Mouse (Mus musculus): ENCODE results near the gene Ccsap. TPM values are rescaled to one million over a fixed set of nuclear protein-coding genes. Genes with fewer than 3 reads are reported as not detected.

The Ccsap gene
- total and polyA plus RNA-seq, 3 experiments = 5.0 to 6.2 (median 5.4) TPM

DNA sequence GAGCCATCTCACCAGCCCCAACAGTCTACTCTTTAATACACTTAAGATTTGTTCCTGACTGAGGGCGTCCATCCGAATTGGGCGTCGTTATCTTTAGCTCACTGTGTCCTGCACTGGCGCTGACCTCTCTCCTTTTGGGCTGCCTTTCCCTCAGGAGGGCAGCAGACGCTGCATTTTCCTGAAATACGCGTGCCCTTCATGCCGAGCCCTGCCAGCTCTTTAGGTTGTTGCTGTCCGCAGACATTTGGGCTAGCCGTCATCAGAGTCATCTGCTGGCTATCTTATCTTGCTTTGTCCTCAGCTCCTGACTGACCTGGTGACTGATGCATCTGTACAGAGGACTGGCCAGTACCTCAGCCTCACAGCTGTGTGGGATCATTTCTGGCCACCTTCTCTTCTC is 44.7 kb downstream of the Ccsap start:
- Histone ChIP-seq H3K4me3 (replicated peaks in 1 of 3; ENCODE audit: low read depth in 2 of 3, low read length in 2 of 3, poor library complexity in 1 of 3) (no peak overlapping the region), H3K4me1 (ENCODE audit: control insufficient read depth in 1 of 2, insufficient read depth in 2 of 2) (peaks cover 0 to 3% of the 10 kb centered on the region in 2 experiments; a peak in 1 of 4 replicates), H3K36me3 (replicated peaks in 1 of 2; ENCODE audit: control insufficient read depth in 1 of 2, insufficient read depth in 1 of 2, low read length in 1 of 2) (no peaks in the 10 kb centered on the region), H3K9ac (ENCODE audit: insufficient read depth, low read depth) (no peak overlapping the region), H3K27me3 (replicated peaks) (peaks cover 24% of the 10 kb centered on the region), H3K9me3 (replicated peaks; ENCODE audit: low read length) (peaks cover 6% of the 10 kb centered on the region), H3K79me2 (replicated peaks; ENCODE audit: control insufficient read depth, extremely low read depth, insufficient read depth, poor library complexity, severe bottlenecking) (no peaks in the 10 kb centered on the region), H3K4me2 (ENCODE audit: insufficient read depth, low read depth, poor library complexity, severe bottlenecking) (no peak overlapping the region), H3K27ac (ENCODE audit: insufficient read depth, low read depth) (no peak overlapping the region)
- in situ Hi-C loops (cut with MboI; ENCODE audit: low pct_ligation_motif_present, low pct_unique_long_range_greater_than_20kb, low sequenced_read_pairs) = no loop called here
- DNase-seq (ENCODE audit: extremely low read depth) = no peak
- dilution Hi-C loops (cut with MboI; ENCODE audit: extremely low pct_ligation_motif_present, extremely low pct_unique_long_range_greater_than_20kb, low sequenced_read_pairs) = no loop called here
- TF ChIP-seq USF1 (IDR thresholded peaks at IDR 0.05; ENCODE audit: low read depth, low read length) = no peak
- TF ChIP-seq RAD21 (IDR thresholded peaks at IDR 0.05; ENCODE audit: low read depth, low read length) = no peak
- no peak for TF ChIP-seq CHD1 (IDR thresholded peaks at IDR 0.05; ENCODE audit: low read depth, low read length)
- TF ChIP-seq KAT2A (IDR thresholded peaks at IDR 0.05; ENCODE audit: insufficient replicate concordance, low read length) = no peak
- no peak for TF ChIP-seq JUN (IDR thresholded peaks at IDR 0.05; ENCODE audit: insufficient read depth, low read depth, low read length)
- no peak for TF ChIP-seq ELF1 (IDR thresholded peaks at IDR 0.05; ENCODE audit: low read depth, low read length)
- TF ChIP-seq UBTF (IDR thresholded peaks at IDR 0.05; ENCODE audit: low read depth, low read length) = no peak
- no peak for TF ChIP-seq PAX5 (IDR thresholded peaks at IDR 0.05; ENCODE audit: low read length)

DNA sequence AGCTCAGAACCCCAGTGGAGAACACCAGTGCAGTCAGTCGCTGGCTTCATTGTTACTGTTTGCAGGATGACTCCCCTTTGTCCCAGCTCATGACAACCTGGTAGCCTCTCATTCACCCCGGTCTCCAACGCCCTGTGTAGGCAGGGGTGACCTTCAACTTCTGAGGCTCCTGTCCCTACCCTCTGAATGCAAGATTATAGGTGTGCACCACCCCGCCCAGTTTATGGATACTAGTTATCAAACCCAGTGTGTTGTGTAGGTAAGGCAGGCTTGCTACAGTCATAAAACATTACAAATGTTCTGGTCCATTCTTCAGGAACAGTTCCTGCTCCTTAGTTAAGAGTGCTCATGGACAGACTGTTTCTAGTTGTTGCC is 46.1 kb downstream of the Ccsap start:
- in situ Hi-C loops (cut with MboI; ENCODE audit: low pct_ligation_motif_present, low pct_unique_long_range_greater_than_20kb, low sequenced_read_pairs) (no loop called here), dilution Hi-C loops (cut with MboI; ENCODE audit: extremely low pct_ligation_motif_present, extremely low pct_unique_long_range_greater_than_20kb, low sequenced_read_pairs) (no loop called here)
- Histone ChIP-seq H3K4me3 (replicated peaks in 1 of 3; ENCODE audit: low read depth in 2 of 3, low read length in 2 of 3, poor library complexity in 1 of 3) (no peak overlapping the region), H3K9ac (ENCODE audit: insufficient read depth, low read depth) (no peak overlapping the region), H3K9me3 (replicated peaks; ENCODE audit: low read length) (peaks cover 6% of the 10 kb centered on the region), H3K36me3 (replicated peaks in 1 of 2; ENCODE audit: control insufficient read depth in 1 of 2, insufficient read depth in 1 of 2, low read length in 1 of 2) (no peaks in the 10 kb centered on the region), H3K27me3 (replicated peaks) (peaks cover 23% of the 10 kb centered on the region), H3K27ac (ENCODE audit: insufficient read depth, low read depth) (no peak overlapping the region), H3K79me2 (replicated peaks; ENCODE audit: control insufficient read depth, extremely low read depth, insufficient read depth, poor library complexity, severe bottlenecking) (no peaks in the 10 kb centered on the region), H3K4me1 (ENCODE audit: control insufficient read depth in 1 of 2, insufficient read depth in 2 of 2) (peaks cover 0 to 3% of the 10 kb centered on the region in 2 experiments; a peak in 1 of 4 replicates), H3K4me2 (ENCODE audit: insufficient read depth, low read depth, poor library complexity, severe bottlenecking) (no peak overlapping the region)
- TF ChIP-seq SIN3A (IDR thresholded peaks at IDR 0.05; ENCODE audit: low read length) = no peak
- TF ChIP-seq MXI1 (IDR thresholded peaks at IDR 0.05; ENCODE audit: low read depth, low read length) = no peak
- TF ChIP-seq GABPA (IDR thresholded peaks at IDR 0.05; ENCODE audit: insufficient replicate concordance, low read depth, low read length) = no peak
- no peak for DNase-seq (ENCODE audit: extremely low read depth)

DNA sequence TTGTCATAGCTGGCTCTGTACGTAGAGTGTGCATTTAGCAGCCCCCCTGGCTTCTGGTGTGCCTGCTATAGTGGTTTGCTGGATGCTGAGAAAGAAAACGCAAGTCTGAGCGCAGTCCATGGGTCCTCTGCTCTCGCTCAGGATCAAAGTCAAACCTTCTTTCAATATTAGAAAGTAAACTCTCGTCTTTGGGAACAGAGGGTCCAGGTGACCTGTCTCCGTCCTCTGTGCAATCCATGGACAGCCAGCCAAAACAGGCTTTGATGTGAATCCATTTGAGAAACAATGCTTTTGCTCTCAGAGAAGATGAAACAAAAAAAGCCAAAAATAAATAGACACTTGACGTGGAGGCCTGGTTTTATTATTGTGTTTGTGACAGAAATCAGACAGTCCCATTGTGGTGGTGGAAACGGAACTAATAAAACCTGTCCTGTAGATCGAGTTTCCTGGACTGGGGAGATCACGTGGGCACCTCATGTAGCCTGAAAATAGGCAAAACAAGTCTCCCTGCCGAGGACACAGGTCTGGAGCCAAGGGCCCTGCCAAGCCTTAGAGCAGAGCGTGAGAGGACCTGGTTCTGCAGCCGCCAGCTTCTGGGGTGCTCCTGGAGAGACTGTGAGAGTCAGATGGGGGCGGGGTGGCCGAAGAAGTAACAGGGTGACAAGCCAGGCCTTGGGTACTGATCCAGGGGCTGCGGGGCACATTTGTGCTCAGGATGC is 46.7 kb downstream of the Ccsap start:
- no peaks in the 10 kb centered on the region for H3K79me2 ChIP-seq (replicated peaks; ENCODE audit: control insufficient read depth, extremely low read depth, insufficient read depth, poor library complexity, severe bottlenecking)
- in situ Hi-C loops (cut with MboI; ENCODE audit: low pct_ligation_motif_present, low pct_unique_long_range_greater_than_20kb, low sequenced_read_pairs) (no loop called here), dilution Hi-C loops (cut with MboI; ENCODE audit: extremely low pct_ligation_motif_present, extremely low pct_unique_long_range_greater_than_20kb, low sequenced_read_pairs) (no loop called here)
- no peaks in the 10 kb centered on the region for H3K36me3 ChIP-seq (replicated peaks in 1 of 2; ENCODE audit: control insufficient read depth in 1 of 2, insufficient read depth in 1 of 2, low read length in 1 of 2)
- no peak for DNase-seq (ENCODE audit: extremely low read depth)
- peaks cover 19% of the 10 kb centered on the region for H3K27me3 ChIP-seq (replicated peaks)
- H3K4me1 ChIP-seq (ENCODE audit: control insufficient read depth in 1 of 2, insufficient read depth in 2 of 2) = peaks cover 0 to 3% of the 10 kb centered on the region in 2 experiments; a peak in 1 of 4 replicates
- H3K9me3 ChIP-seq (replicated peaks; ENCODE audit: low read length) = peaks cover 4% of the 10 kb centered on the region
- H3K9ac ChIP-seq (ENCODE audit: insufficient read depth, low read depth) = no peak overlapping the region
- H3K4me2 ChIP-seq (ENCODE audit: insufficient read depth, low read depth, poor library complexity, severe bottlenecking) = no peak overlapping the region
- TF ChIP-seq TCF12 (IDR thresholded peaks at IDR 0.05; ENCODE audit: low read depth, low read length) (no peak), MAX (IDR thresholded peaks at IDR 0.05; ENCODE audit: low read length) (no peak), USF1 (IDR thresholded peaks at IDR 0.05; ENCODE audit: low read depth, low read length) (no peak), SMC3 (IDR thresholded peaks at IDR 0.05; ENCODE audit: low read depth, low read length) (no peak), TBP (conservative IDR thresholded peaks at IDR 0.05; ENCODE audit: low read depth, low read length) (no peak), BHLHE40 (IDR thresholded peaks at IDR 0.05; ENCODE audit: low read depth, low read length) (no peak), UBTF (IDR thresholded peaks at IDR 0.05; ENCODE audit: low read depth, low read length) (no peak), CTCF (conservative IDR thresholded peaks at IDR 0.05 in 1 of 2, IDR thresholded peaks at IDR 0.05 in 1 of 2; ENCODE audit: low read depth in 2 of 2, low read length in 2 of 2) (no peak), CHD2 (IDR thresholded peaks at IDR 0.05; ENCODE audit: low read length) (no peak), EP300 (IDR thresholded peaks at IDR 0.05; ENCODE audit: low read length) (no peak), RCOR1 (conservative IDR thresholded peaks at IDR 0.05; ENCODE audit: low read depth, low read length) (no peak), NRF1 (IDR thresholded peaks at IDR 0.05; ENCODE audit: low read depth, low read length) (no peak)
- H3K4me3 ChIP-seq (replicated peaks in 1 of 3; ENCODE audit: low read depth in 2 of 3, low read length in 2 of 3, poor library complexity in 1 of 3) = no peak overlapping the region
- H3K27ac ChIP-seq (ENCODE audit: insufficient read depth, low read depth) = no peak overlapping the region
